Mouse (Mus musculus) embryonic fibroblast, embryonic 13.5 days (primary cell): ENCODE measurements around the gene Cyp2j9. TPM values are rescaled to one million over a fixed set of nuclear protein-coding genes. Genes with fewer than 3 reads are reported as not detected.
A peak's percentile ranks its signal among the peaks of the same experiment; 100 is the strongest.
"Not testable (repeated sequence)": the region's sequence is repeated elsewhere in the genome, so short reads cannot be mapped to it uniquely, and the experiment has no call there.

Source experiments
- H3K27ac ChIP-seq: 2 replicates; pipeline ENCODE4 v1.5.1; 2012; ENCODE audit warnings: low read length, control low read depth, inconsistent platforms; ENCODE audit not compliant: insufficient read depth
- H3K4me1 ChIP-seq: 2 replicates; pipeline ENCODE4 v1.6.1; 2011; ENCODE audit warnings: low read length; ENCODE audit not compliant: control insufficient read depth, insufficient read depth
- H3K4me3 ChIP-seq: 2 replicates; pipeline ENCODE4 v1.5.1; 2011; ENCODE audit warnings: mild to moderate bottlenecking, control low read depth, low read length; ENCODE audit not compliant: insufficient read depth
- CTCF ChIP-seq: IDR thresholded peaks from 2 replicates; pipeline ENCODE4 v1.5.1; 2011; ENCODE audit warnings: mild to moderate bottlenecking, control low read depth, low read length, moderate library complexity, borderline replicate concordance; ENCODE audit not compliant: insufficient read depth
- POLR2A ChIP-seq: IDR thresholded peaks from 2 replicates; pipeline ENCODE4 v1.6.1; 2011; ENCODE audit warnings: low read depth, mild to moderate bottlenecking, control low read depth, low read length, moderate library complexity
- polyA plus RNA-seq: library from polyadenylated mRNA; stranded (reverse); fragments of >200 nt; gene quantifications from 2 replicates; pipeline ENCODE4 v1.2.4, GENCODE M21; 2011; ENCODE audit warnings: low read depth; ENCODE audit not compliant: missing spikeins, insufficient read length

The Cyp2j9 gene
- 1.3 and 1.4 TPM in 2 replicates for polyA plus RNA-seq

GRCm38 (mm10) chr4:96590911-96591790 lies at the start of gene Cyp2j9:
Gene Cyp2j9 (minus strand): TSS chr4:96591578.
- Histone ChIP-seq H3K27ac (peak within 1 kb of the TSS; percentile 28; the same call in 1 of the 2 replicates), H3K4me1 (no peaks in the 10 kb centered on the region), H3K4me3 (peak within 1 kb of the TSS; percentile 29)
- TF ChIP-seq POLR2A = peak; percentile 25; the same call in 1 of the 2 replicates
- TF ChIP-seq CTCF = no peak

GRCm38 (mm10) chr4:96635455-96635854 lies 44.1 kb upstream of the Cyp2j9 start:
- H3K4me3 ChIP-seq = no peak overlapping the region
- TF ChIP-seq CTCF (no peak), POLR2A (no peak)
- H3K4me1 ChIP-seq = no peaks in the 10 kb centered on the region
- no peak overlapping the region for H3K27ac ChIP-seq

GRCm38 (mm10) chr4:96622474-96622873 lies 31.1 kb upstream of the Cyp2j9 start:
- Histone ChIP-seq H3K4me1 (no peaks in the 10 kb centered on the region), H3K4me3 (no peak overlapping the region), H3K27ac (no peak overlapping the region)
- TF ChIP-seq POLR2A (no peak), CTCF (no peak)

DNA sequence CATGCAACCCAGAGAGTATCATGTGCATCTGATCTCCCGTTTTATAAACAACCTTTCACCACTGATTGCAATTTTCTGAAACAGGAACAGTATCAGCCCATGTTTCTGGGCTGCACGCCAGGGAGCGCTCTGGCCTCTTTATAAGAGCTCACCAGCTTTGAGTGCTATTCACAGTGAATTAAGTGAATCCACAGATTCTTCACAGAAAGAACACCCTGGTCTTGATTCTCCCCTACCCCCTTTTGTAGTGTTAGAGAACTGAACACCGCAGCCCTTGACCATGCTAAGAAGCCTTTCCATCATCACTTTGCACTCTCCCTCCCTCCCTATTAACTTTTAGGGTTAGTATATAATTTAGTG lies 393 bp upstream of the Cyp2j9 start:
- Histone ChIP-seq H3K27ac (no peak overlapping the region), H3K4me1 (no peaks in the 10 kb centered on the region), H3K4me3 (no peak overlapping the region)
- TF ChIP-seq CTCF (no peak), POLR2A (no peak)

DNA sequence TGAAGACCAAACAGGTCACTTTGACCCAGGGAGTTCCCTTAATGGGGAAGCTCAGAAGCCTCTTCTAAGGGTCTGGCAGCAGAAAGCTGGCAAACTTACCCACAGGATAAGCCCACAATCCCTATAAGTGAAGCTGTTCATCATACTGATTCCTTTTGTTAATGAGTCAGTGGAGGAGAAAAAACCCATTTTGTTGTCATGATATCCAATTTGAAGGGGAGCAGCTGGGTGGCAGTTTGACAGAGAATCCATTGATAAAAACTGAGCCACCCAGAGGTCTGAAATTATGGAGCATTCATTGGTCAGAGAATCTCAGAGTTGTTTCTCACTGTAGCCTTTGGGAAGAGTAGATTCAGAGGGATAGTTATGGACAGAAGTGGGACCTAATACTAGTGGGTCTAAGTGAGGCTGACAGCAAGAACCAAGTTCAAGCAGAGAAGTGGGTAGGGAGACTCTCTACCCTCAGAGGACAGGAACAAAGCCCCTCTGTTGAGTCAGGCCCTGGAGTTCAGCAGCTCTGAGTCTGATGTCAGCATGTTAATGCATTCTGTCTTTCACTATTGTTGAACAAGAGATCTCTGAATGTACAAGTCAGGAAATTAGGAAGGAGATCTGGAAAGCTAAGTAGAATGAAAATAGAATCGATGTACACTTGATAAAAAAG lies 9.8 kb downstream of the Cyp2j9 start:
- Histone ChIP-seq H3K4me1 (no peaks in the 10 kb centered on the region), H3K4me3 (no peak overlapping the region), H3K27ac (no peak overlapping the region)
- TF ChIP-seq POLR2A (no peak), CTCF (no peak)

GRCm38 (mm10) chr4:96580351-96580750 lies 11.0 kb downstream of the Cyp2j9 start:
- not testable (repeated sequence) for H3K4me1 ChIP-seq, H3K27ac ChIP-seq, H3K4me3 ChIP-seq

- Histone ChIP-seq H3K4me1 (no peaks in the 10 kb centered on the region), H3K27ac (no peak overlapping the region), H3K4me3 (no peak overlapping the region)
- no peak for TF ChIP-seq POLR2A
- TF ChIP-seq CTCF = no peak
These were observed 21.9 kb downstream of the Cyp2j9 start for GRCm38 (mm10) chr4:96569442-96569841.

- H3K4me3 ChIP-seq = no peak overlapping the region
- no peak for TF ChIP-seq CTCF
- no peak for TF ChIP-seq POLR2A
- H3K4me1 ChIP-seq = no peaks in the 10 kb centered on the region
- no peak overlapping the region for H3K27ac ChIP-seq
These were observed 23.4 kb downstream of the Cyp2j9 start for GRCm38 (mm10) chr4:96567988-96568387.

DNA sequence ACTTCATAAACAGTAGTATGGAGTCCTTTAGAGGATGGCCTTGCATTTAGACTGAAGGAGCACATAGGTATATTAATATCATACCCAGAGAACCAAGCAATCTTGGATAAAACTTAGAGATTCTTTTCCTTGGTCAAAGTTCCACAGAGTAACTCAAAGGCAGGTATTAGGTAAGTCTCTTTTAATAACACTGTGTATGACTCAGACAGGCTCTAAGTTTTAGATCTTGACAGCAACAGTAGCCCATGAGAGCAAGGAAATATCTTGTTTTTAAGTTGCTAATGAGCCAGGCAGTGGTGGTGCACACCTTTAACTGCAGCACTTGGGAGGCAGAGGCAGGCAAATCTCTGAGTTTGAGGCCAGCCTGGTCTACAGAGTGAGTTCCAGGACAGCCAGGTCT lies 25.6 kb downstream of the Cyp2j9 start:
- no peak overlapping the region for H3K27ac ChIP-seq
- no peak for TF ChIP-seq CTCF
- no peak for TF ChIP-seq POLR2A
- no peaks in the 10 kb centered on the region for H3K4me1 ChIP-seq
- no peak overlapping the region for H3K4me3 ChIP-seq

GRCm38 (mm10) chr4:96560464-96560863 lies 30.9 kb downstream of the Cyp2j9 start:
- Histone ChIP-seq H3K27ac (no peak overlapping the region), H3K4me3 (no peak overlapping the region), H3K4me1 (no peaks in the 10 kb centered on the region)
- TF ChIP-seq POLR2A = no peak
- TF ChIP-seq CTCF = no peak
